Mouse (Mus musculus) kidney, adult 2 months (tissue): ENCODE measurements around the gene Fsip1.

Experiments
- CTCF ChIP-seq: fragments of 200-500 bp; conservative IDR thresholded peaks from 2 replicates; pipeline ENCODE4 v1.5.1; 2011; ENCODE audit warnings: low read depth, mild to moderate bottlenecking, control low read depth, low read length, moderate library complexity, mixed read lengths; ENCODE audit not compliant: insufficient read depth, insufficient read length
- POLR2A ChIP-seq: fragments of 200-500 bp; IDR thresholded peaks from one replicate; pipeline ENCODE4 v1.6.1; 2011; ENCODE audit warnings: low read depth, low read length, control low read depth

GRCm38 (mm10) chr2:118099104-118099503 is 157.7 kb downstream of the Fsip1 start:
- no peak for TF ChIP-seq CTCF
- no peak for TF ChIP-seq POLR2A
